Mouse (Mus musculus): ENCODE data around the gene Zfp968.
"Not testable (repeated sequence)": the region's sequence is repeated elsewhere in the genome, so short reads cannot be mapped to it uniquely, and the experiment has no call there.

- not testable (repeated sequence) for TF ChIP-seq GATA1 (IDR thresholded peaks at IDR 0.05; ENCODE audit: borderline replicate concordance, low read length); FLI1 (IDR thresholded peaks at IDR 0.05; ENCODE audit: low read length)
These were observed 34.1 kb upstream of the Zfp968 start, which contains the start of gene Gm4631 for GRCm38 (mm10) chr2:175338097-175338496.
